28 mouse cellular contexts compared by ENCODE assay signal in the genomic region with DNA sequence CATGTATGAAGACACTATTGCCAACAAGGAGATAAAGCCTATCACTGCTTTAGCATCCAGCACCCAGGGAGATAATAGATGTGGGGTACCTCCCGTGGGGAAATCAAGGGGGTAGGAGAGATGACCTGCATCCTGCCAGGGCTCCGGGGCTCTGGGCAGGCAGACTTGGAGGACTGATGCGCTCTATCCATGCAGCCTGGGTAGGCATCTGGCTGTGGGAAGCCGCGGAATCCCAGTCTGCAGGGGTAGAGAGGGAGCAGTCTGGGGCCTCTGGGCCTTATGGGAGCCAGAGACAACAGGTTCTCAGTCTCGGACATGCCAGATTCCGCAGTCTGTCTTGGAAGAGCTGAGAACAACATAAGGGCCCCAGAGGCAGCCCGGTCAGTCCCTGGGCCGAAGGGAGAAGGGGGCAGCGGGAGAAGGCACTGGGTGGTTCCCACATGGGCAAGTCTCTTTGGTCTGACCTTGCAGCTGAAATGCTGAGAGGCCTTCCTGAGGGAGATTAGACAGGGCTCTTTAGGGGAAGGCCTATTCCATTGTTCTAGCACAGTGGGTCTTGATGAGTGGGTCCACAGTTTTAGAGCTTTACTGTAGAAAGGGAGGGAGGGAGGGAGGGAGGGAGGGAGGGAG. TPM values are rescaled to one million over a fixed set of nuclear protein-coding genes. Genes with fewer than 3 reads are reported as not detected.
DNase-seq lines count a peak whose midpoint lies in the region; ATAC-seq and TF ChIP-seq lines count a peak whose summit lies in the region.
"Had no signal": no experiment of that assay in that cellular context is flagged by ENCODE, and none has a peak within 500 bp of the region (broad histone marks: within the 10 kb centered on the region; RNA-seq: fewer than 3 reads in every experiment).

No protein-coding gene starts in this region.

- H3K4me3 ChIP-seq in heart, adult 2 months: no peak overlapping the region
- H3K4me3 ChIP-seq in heart, embryonic 14.5 days (ENCODE audit: control insufficient read depth in 1 of 2, insufficient read depth in 1 of 2, low read depth in 1 of 2, low read length in 2 of 2): no peak overlapping the region
- no peak overlapping the region for H3K4me3 ChIP-seq in heart, embryonic 16.5 days (ENCODE audit: low read length)
- no peak overlapping the region for H3K4me3 ChIP-seq in hindbrain, embryonic 10.5 days
- H3K4me3 ChIP-seq: forebrain, embryonic 13.5 days; hindbrain, embryonic 15.5 days; layer of hippocampus, adult 2 months; left cerebral cortex, adult 2 months; limb, embryonic 12.5 days; liver, embryonic 15.5 days; midbrain, embryonic 10.5 days; midbrain, embryonic 15.5 days; neural tube, embryonic 15.5 days had no signal

- no peak for DNase-seq in heart, adult 2 months
- DNase-seq in heart, adult 18-20 months: no peak
- DNase-seq in heart, postnatal 36 days: no peak
- DNase-seq in hindbrain, embryonic 10.5 days (ENCODE audit: low spot score): no peak
- no peak for DNase-seq in frontal cortex, postnatal 25 days (ENCODE audit: low spot score in 2 of 2)
- DNase-seq: adrenal gland, adult 8-10 months; cerebellum, adult 8-10 months; cerebellum, postnatal 25 days; gastrocnemius, postnatal 14 days; kidney, adult 18-20 months; kidney, postnatal 36 days; lung, embryonic 14.5 days; retina, postnatal 1 day; right cerebral cortex, postnatal 14 days; thymus, postnatal 4 days had no signal

- peak overlapping the region; percentile 24 for H3K27ac ChIP-seq in heart, adult 2 months
- H3K27ac ChIP-seq in heart, embryonic 14.5 days (replicated peaks in 1 of 2; ENCODE audit: control insufficient read depth in 1 of 2, insufficient read depth in 1 of 2, low read depth in 2 of 2, low read length in 2 of 2): peak overlapping the region; percentile 66 to 80
- peak overlapping the region; percentile 70 for H3K27ac ChIP-seq in heart, embryonic 16.5 days (ENCODE audit: low read length)
- H3K27ac ChIP-seq in hindbrain, embryonic 10.5 days: no peak overlapping the region
- H3K27ac ChIP-seq: forebrain, embryonic 13.5 days; hindbrain, embryonic 15.5 days; layer of hippocampus, adult 2 months; left cerebral cortex, adult 2 months; limb, embryonic 12.5 days; liver, embryonic 15.5 days; midbrain, embryonic 10.5 days; neural tube, embryonic 15.5 days had no signal

- no peaks in the 10 kb centered on the region for H3K27me3 ChIP-seq in heart, adult 2 months (ENCODE audit: control insufficient read depth, insufficient read depth, low read length)
- H3K27me3 ChIP-seq in heart, embryonic 14.5 days (ENCODE audit: control insufficient read depth, insufficient read depth, low read length): no peaks in the 10 kb centered on the region
- no peaks in the 10 kb centered on the region for H3K27me3 ChIP-seq in heart, embryonic 16.5 days (ENCODE audit: control insufficient read depth, insufficient read depth, low read length)
- no peaks in the 10 kb centered on the region for H3K27me3 ChIP-seq in hindbrain, embryonic 10.5 days (ENCODE audit: insufficient read depth, poor library complexity, severe bottlenecking)
- H3K27me3 ChIP-seq: forebrain, embryonic 13.5 days; hindbrain, embryonic 15.5 days; limb, embryonic 12.5 days; liver, embryonic 15.5 days; midbrain, embryonic 15.5 days; neural tube, embryonic 15.5 days had no signal

- intact Hi-C loops in heart, adult 2 months (cut with DNase I): no loop called here
- intact Hi-C loops in heart, postnatal 36 days (cut with DNase I): no loop called here

- H3K36me3 ChIP-seq in heart, adult 2 months (ENCODE audit: control insufficient read depth, insufficient read depth, low read length): peaks cover 12% of the 10 kb centered on the region
- no peaks in the 10 kb centered on the region for H3K36me3 ChIP-seq in heart, embryonic 14.5 days (ENCODE audit: control insufficient read depth, insufficient read depth, low read length)
- H3K36me3 ChIP-seq in heart, embryonic 16.5 days (ENCODE audit: control insufficient read depth, insufficient read depth): no peaks in the 10 kb centered on the region
- no peaks in the 10 kb centered on the region for H3K36me3 ChIP-seq in hindbrain, embryonic 10.5 days
- H3K36me3 ChIP-seq: hindbrain, embryonic 15.5 days; limb, embryonic 12.5 days; liver, embryonic 15.5 days; midbrain, embryonic 10.5 days; midbrain, embryonic 15.5 days; neural tube, embryonic 15.5 days had no signal

- no peak for TF ChIP-seq CTCF in heart, adult 2 months (IDR thresholded peaks at IDR 0.05)

- no peak for TF ChIP-seq EP300 in heart, adult 2 months (IDR thresholded peaks at IDR 0.05; ENCODE audit: insufficient read depth, low read depth, low read length)

- no peaks in the 10 kb centered on the region for H3K9me3 ChIP-seq in heart, embryonic 14.5 days (ENCODE audit: control insufficient read depth, low read length)
- H3K9me3 ChIP-seq in heart, embryonic 16.5 days (replicated peaks; ENCODE audit: control insufficient read depth, low read length): no peaks in the 10 kb centered on the region
- no peaks in the 10 kb centered on the region for H3K9me3 ChIP-seq in hindbrain, embryonic 10.5 days
- H3K9me3 ChIP-seq: forebrain, embryonic 13.5 days; hindbrain, embryonic 15.5 days; limb, embryonic 12.5 days; liver, embryonic 15.5 days; midbrain, embryonic 10.5 days; midbrain, embryonic 15.5 days; neural tube, embryonic 15.5 days had no signal

- TF ChIP-seq POLR2A in heart, adult 2 months (IDR thresholded peaks at IDR 0.05; ENCODE audit: insufficient read depth, low read depth, low read length): no peak

- H3K4me1 ChIP-seq in heart, adult 2 months (ENCODE audit: control insufficient read depth, insufficient read depth, low read length): no peaks in the 10 kb centered on the region; the same call in none of the 2 replicates
- H3K4me1 ChIP-seq in heart, embryonic 14.5 days (ENCODE audit: control insufficient read depth in 2 of 2, insufficient read depth in 2 of 2, low read length in 2 of 2): peaks cover 6 to 12% of the 10 kb centered on the region in 2 experiments
- no peaks in the 10 kb centered on the region; the same call in 1 of the 2 replicates for H3K4me1 ChIP-seq in heart, embryonic 16.5 days (ENCODE audit: control insufficient read depth, insufficient read depth, low read length)
- H3K4me1 ChIP-seq in hindbrain, embryonic 10.5 days (replicated peaks): 0 out of 2 replicates have a peak, but pooled peaks cover 8% of the 10 kb centered on the region
- H3K4me1 ChIP-seq: forebrain, embryonic 13.5 days; limb, embryonic 12.5 days; liver, embryonic 15.5 days had no signal

- no peak overlapping the region for H3K9ac ChIP-seq in heart, adult 2 months (ENCODE audit: low read depth, low read length)
- H3K9ac ChIP-seq in heart, embryonic 14.5 days (ENCODE audit: low read length): 0 out of 2 replicates have a peak overlapping the region, but pooled peaks have one; percentile 8
- no peak overlapping the region for H3K9ac ChIP-seq in heart, embryonic 16.5 days (ENCODE audit: low read length)
- H3K9ac ChIP-seq: forebrain, embryonic 13.5 days; hindbrain, embryonic 15.5 days; limb, embryonic 12.5 days; liver, embryonic 15.5 days; lung, embryonic 14.5 days; midbrain, embryonic 15.5 days; neural tube, embryonic 15.5 days had no signal

- 66% methylated on average over 10 of the region's 10 CpGs for WGBS in heart, adult 2 months
- 59% methylated on average over 10 of the region's 10 CpGs for WGBS in heart, embryonic 14.5 days
- WGBS in heart, embryonic 16.5 days: 67% methylated on average over 10 of the region's 10 CpGs
- WGBS in hindbrain, embryonic 10.5 days: 81% methylated on average over 10 of the region's 10 CpGs

- no peak for ATAC-seq in heart, embryonic 14.5 days (ENCODE audit: insufficient number of reproducible peaks, insufficient read depth, low FRiP score, low read depth)
- ATAC-seq in heart, embryonic 16.5 days (replicated peaks; ENCODE audit: extremely low read depth, insufficient read depth, low FRiP score): no peak
- ATAC-seq: forebrain, embryonic 13.5 days; midbrain, embryonic 15.5 days had no signal

- no peak overlapping the region for H3K4me2 ChIP-seq in heart, embryonic 14.5 days (ENCODE audit: low read length)
- H3K4me2 ChIP-seq in heart, embryonic 16.5 days (ENCODE audit: low read depth, low read length): no peak overlapping the region
- H3K4me2 ChIP-seq: forebrain, embryonic 13.5 days; hindbrain, embryonic 15.5 days; limb, embryonic 12.5 days; liver, embryonic 15.5 days; lung, embryonic 14.5 days; midbrain, embryonic 15.5 days; neural tube, embryonic 15.5 days had no signal

- no peaks in the 10 kb centered on the region for H3K79me2 ChIP-seq in heart, adult 2 months (replicated peaks; ENCODE audit: control insufficient read depth, insufficient read depth, low read length)

RNA-seq across cellular contexts. Expression of gene Rcan2, which starts 23.7 kb away (rescaled TPM):
- 100 to 1,000 TPM; 382 to 439 TPM for total RNA-seq in heart, adult 2 months (2021)
- polyA plus RNA-seq in heart, adult 2 months (2012; rRNA removed): 195 and 279 TPM in 2 replicates
- total RNA-seq in heart, adult 18-20 months (2021): 100 to 1,000 TPM; 369 to 400 TPM
- 53.3 and 57.7 TPM in 2 replicates for polyA plus RNA-seq in heart, embryonic 14.5 days (2014; fragmentation: Nextera tagmentation; extraction: Ambion mirVana)
- total RNA-seq in heart, postnatal 36 days (2021): 100 to 1,000 TPM; 355 to 411 TPM
- polyA plus RNA-seq in heart, embryonic 16.5 days (2015; fragmentation: Nextera tagmentation; extraction: Ambion mirVana): 63.1 and 63.9 TPM in 2 replicates
- polyA plus RNA-seq in hindbrain, embryonic 10.5 days (2016; fragmentation: Nextera tagmentation; extraction: Ambion mirVana): 8.5 and 23.0 TPM in 2 replicates
- total RNA-seq: hematopoietic stem cell, adult 5-6 weeks; megakaryocyte progenitor cell, adult 5-6 weeks had no signal
